Mouse (Mus musculus) testis, postnatal 10 days (tissue): Measurements from ENCODE around the gene Ltbp2.

ENCODE experiments used
- DNase-seq: peaks from one replicate; pipeline ENCODE4 v3.0.0; 2021; ENCODE audit warnings: low spot score

The Ltbp2 gene

GRCm38 (mm10) chr12:84759063-84759462, 117.3 kb downstream of the Ltbp2 start:
- no peak for DNase-seq

DNA sequence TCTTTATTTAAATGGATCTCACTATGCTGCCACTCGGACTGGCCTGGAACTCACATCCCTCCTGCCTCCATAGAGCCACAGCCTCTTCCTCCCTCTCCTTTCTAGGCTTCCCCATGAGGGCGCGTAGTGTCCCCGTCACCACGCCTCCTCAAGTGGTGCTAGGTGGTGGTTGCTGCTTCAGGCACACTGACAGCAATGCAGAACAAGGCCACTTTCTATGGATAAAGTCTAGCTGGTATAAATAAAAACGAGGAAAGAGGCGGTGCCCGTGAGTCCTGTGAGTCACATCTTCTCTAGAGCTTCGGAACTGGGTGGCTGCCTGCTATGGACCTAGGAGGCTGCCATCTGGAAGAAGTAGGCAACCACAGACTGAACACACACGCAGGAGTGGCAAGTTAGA, 120.3 kb downstream of the Ltbp2 start:
- DNase-seq: no peak

DNA sequence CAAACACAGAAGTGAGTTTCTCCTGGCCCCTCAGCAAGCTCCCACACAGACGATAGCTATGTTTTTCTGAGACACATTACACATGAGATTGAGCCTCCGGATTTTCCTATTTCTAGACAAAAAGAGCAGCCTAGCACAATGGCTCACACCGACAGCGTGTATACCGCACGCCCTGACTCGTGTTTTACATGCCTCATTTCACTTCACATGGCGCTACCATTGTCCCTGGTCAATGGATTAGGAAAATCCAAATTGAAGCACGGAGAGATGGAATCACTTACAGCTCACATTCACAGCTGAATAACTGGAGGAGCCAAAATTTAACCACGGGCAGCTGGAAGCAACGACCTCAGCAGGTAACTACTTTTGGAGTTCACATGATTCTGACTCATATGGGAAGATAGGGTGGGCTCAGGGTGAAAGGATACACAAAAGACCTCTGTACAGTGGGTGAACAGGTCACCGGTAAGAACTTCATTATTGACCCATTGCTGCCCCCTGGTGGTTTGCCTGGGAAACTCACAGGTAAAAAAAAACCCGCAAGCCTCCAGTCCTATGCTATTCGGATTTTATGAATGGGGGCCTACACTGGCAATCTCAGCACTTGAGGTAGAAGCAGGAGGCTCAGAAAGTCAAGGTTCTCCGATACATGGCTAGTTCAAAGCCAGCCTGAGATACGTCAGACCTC, 121.2 kb downstream of the Ltbp2 start:
- peak; percentile 85 for DNase-seq

DNA sequence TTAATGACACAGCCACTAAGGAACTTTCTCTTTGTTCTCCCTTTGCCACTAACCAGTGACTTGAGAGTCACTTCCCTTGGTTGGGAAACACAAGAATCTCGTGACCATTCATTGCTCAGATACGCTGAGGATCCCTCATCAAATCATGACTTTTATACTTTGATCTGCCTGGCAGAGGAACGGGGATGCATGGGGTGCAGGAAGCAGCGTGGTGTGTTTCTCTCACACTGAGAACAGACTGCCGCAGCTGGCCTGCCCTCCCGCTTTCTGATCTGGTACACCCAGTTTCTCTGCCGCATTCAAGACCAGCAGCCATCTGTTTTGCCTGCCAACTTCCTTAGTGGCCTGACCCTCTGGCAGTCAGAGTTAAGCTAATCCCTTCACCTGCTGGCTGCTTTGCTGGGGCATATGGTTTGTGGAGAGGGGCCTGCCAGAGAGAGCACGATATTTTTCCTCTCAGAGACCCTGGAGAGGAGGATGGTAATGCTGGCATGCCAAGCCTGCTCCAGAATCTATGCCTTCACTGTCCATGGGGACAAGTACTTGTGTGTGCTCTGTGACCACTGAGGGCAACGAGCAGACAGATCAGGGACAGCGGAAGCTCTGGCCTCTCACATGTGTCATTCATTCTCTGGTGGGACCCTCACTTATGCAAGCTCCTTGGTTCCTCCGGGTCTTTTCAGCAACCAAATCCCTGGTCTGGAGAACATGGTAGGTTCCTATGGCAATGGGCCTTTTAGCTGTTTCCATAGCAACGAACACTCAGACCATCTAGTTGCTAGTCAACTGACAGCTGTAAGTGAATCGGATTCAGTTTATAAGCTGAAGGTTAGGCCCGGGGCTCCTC, 124.0 kb downstream of the Ltbp2 start:
- DNase-seq: no peak

- no peak for DNase-seq
Measured at GRCm38 (mm10) chr12:84750661-84751060, 125.7 kb downstream of the Ltbp2 start.

GRCm38 (mm10) chr12:84748134-84748533, 128.2 kb downstream of the Ltbp2 start:
- no peak for DNase-seq

DNA sequence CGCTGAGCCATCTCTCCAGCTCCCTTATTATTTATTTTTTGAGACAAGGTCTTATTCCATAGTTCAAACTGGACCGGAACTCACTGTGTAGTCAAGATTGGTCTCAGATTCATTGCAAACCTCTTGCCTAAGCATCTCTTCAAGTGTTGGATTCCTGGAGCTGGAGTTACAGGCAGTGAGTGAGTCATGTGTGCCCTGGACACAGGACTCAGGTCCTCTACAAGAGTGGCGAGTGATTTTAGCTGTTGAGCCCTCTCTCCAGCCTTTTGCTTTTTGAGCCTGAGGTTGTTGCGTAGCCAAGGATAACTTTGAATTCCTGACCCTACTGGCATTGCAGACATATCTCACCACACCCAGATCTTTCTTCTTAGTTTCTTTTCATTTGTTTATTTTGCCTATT, 130.6 kb downstream of the Ltbp2 start:
- no peak for DNase-seq

GRCm38 (mm10) chr12:84743496-84743895, 132.8 kb downstream of the Ltbp2 start:
- no peak for DNase-seq

- DNase-seq: no peak
Measured at GRCm38 (mm10) chr12:84733366-84733765, 143.0 kb downstream of the Ltbp2 start.
